Mouse (Mus musculus): Measurements from ENCODE around the gene Egr4. TPM values are rescaled to one million over a fixed set of nuclear protein-coding genes. Genes with fewer than 3 reads are reported as not detected.
A peak's percentile ranks its signal among the peaks of the same experiment; 100 is the strongest.

Egr4 gene
- polyA plus RNA-seq (2012; fragmentation: generic; extraction: Trizol) = not detected

DNA sequence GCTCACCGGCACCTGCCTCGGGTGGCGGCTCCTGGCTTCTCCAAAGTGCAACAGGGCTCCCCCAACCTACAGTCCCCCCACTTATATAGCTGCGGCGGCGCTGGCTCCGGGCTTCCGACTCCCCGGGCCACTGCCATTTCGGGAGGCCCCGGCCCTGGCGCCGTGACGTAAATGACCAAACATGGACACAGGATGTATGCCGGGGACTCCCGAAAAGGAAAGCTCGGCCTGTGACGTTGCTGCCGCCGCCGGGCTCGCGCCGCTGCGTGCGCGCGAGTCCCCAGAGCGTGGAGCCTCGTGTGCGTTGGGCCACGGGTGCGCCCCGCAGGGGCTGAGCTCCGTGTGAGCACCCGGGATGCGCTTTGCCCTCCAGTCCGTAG is at the start of gene Egr4:
Egr4 (minus strand) TSS at position 59 of the 380 bp plus-strand sequence.
- H3ac ChIP-seq (ENCODE audit: control insufficient read depth, insufficient read length) = no peak within 1 kb of the TSS
- no peak within 1 kb of the TSS for H3K4me3 ChIP-seq
- peaks cover 47% of the 10 kb centered on the region for H3K27me3 ChIP-seq (ENCODE audit: control insufficient read depth, insufficient read depth, insufficient read length)
- TF ChIP-seq SRF (IDR thresholded peaks at IDR 0.05; ENCODE audit: control insufficient read depth, insufficient read length, low read depth) (peak; percentile 67), USF1 (IDR thresholded peaks at IDR 0.05; ENCODE audit: low read depth) (no peak)
- H3K4me2 ChIP-seq (ENCODE audit: low read depth) = no peak within 1 kb of the TSS
- H3K36me3 ChIP-seq (ENCODE audit: control insufficient read depth, insufficient read depth) = no peaks in the 10 kb centered on the region
- no peaks in the 10 kb centered on the region for H3K79me2 ChIP-seq (ENCODE audit: control insufficient read depth, insufficient read depth)

DNA sequence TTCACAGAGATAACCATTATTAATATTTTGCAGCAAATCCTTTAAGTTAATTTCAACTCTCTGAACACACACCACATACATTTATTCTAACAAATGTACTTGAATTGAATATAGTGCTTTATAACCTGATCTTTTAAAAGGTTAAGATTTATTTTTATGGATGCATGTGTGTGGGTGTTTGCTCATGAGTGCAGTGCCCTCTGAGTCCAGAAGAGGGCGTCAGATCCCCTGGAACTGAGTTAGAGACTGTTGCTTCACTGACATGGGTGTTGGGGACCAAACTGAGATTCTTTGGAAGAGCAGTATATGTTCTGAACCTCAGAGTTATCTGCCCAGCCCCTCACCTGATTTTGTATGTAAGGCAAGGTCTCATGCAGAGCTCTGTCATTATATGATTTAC is 49.0 kb upstream of the Egr4 start:
- no peak for TF ChIP-seq TCF3 (IDR thresholded peaks at IDR 0.05; ENCODE audit: insufficient read length, low read depth)
- TF ChIP-seq SRF (IDR thresholded peaks at IDR 0.05; ENCODE audit: control insufficient read depth, insufficient read length, low read depth) = no peak
- TF ChIP-seq MAX (IDR thresholded peaks at IDR 0.05; ENCODE audit: low read depth) = no peak
- TF ChIP-seq MYOD1 (IDR thresholded peaks at IDR 0.05; ENCODE audit: control insufficient read depth in 1 of 3, insufficient read length in 2 of 3, low read depth in 2 of 3) = no peak
- no peak for TF ChIP-seq CEBPB (IDR thresholded peaks at IDR 0.05; ENCODE audit: insufficient read depth, poor library complexity, severe bottlenecking)
- TF ChIP-seq MYOG (IDR thresholded peaks at IDR 0.05; ENCODE audit: control insufficient read depth in 1 of 3, insufficient read depth in 1 of 3, insufficient read length in 2 of 3, low read depth in 2 of 3) = no peak
- no peak for TF ChIP-seq USF1 (IDR thresholded peaks at IDR 0.05; ENCODE audit: low read depth)
- TF ChIP-seq TCF12 (IDR thresholded peaks at IDR 0.05; ENCODE audit: insufficient read depth, poor library complexity, severe bottlenecking) = no peak
- no peak for TF ChIP-seq POLR2A (IDR thresholded peaks at IDR 0.05; ENCODE audit: insufficient read length, low read depth)
- TF ChIP-seq POLR2AphosphoS2 (IDR thresholded peaks at IDR 0.05; ENCODE audit: insufficient read length, low read depth) = no peak
- TF ChIP-seq E2F4 (IDR thresholded peaks at IDR 0.05; ENCODE audit: insufficient read depth) = no peak
- TF ChIP-seq REST (IDR thresholded peaks at IDR 0.05; ENCODE audit: insufficient read depth, insufficient read length) = no peak
- H3ac ChIP-seq (ENCODE audit: control insufficient read depth, insufficient read length) = no peak overlapping the region

DNA sequence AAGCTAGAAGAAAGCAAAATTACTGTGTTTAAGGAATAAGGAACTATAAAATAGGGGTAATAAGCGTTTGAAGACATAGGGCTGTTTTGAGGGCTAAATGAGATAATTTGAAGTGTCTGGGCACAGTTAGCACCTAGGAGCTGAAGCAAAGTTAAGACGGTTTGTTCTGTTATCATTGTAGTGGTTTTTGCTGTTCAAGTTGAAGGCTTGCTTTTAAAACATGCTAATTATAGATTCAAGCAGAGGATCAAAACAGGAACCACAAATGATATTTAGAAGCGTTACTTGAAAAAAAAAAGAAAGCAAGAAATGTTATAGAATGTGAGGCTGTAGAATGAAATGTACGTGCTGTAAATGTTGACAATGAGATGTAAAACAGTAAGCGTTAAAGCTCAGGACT is 34.3 kb upstream of the Egr4 start:
- Histone ChIP-seq H3K27me3 (ENCODE audit: control insufficient read depth, insufficient read depth, insufficient read length) (no peaks in the 10 kb centered on the region), H3K4me2 (ENCODE audit: low read depth) (no peak overlapping the region), H3K36me3 (ENCODE audit: control insufficient read depth, insufficient read depth) (no peaks in the 10 kb centered on the region), H3K4me3 (no peak overlapping the region), H3K79me2 (ENCODE audit: control insufficient read depth, insufficient read depth) (no peaks in the 10 kb centered on the region), H3ac (ENCODE audit: control insufficient read depth, insufficient read length) (no peak overlapping the region)
- TF ChIP-seq CEBPB (IDR thresholded peaks at IDR 0.05; ENCODE audit: insufficient read depth, poor library complexity, severe bottlenecking) = no peak
- TF ChIP-seq MYOG (IDR thresholded peaks at IDR 0.05; ENCODE audit: control insufficient read depth in 1 of 3, insufficient read depth in 1 of 3, insufficient read length in 2 of 3, low read depth in 2 of 3) = no peak
- no peak for TF ChIP-seq USF1 (IDR thresholded peaks at IDR 0.05; ENCODE audit: low read depth)
- no peak for TF ChIP-seq MYOD1 (IDR thresholded peaks at IDR 0.05; ENCODE audit: control insufficient read depth in 1 of 3, insufficient read length in 2 of 3, low read depth in 2 of 3)
- TF ChIP-seq E2F4 (IDR thresholded peaks at IDR 0.05; ENCODE audit: insufficient read depth) = no peak
- no peak for TF ChIP-seq POLR2A (IDR thresholded peaks at IDR 0.05; ENCODE audit: insufficient read length, low read depth)
- no peak for TF ChIP-seq MAX (IDR thresholded peaks at IDR 0.05; ENCODE audit: low read depth)
- no peak for TF ChIP-seq SRF (IDR thresholded peaks at IDR 0.05; ENCODE audit: control insufficient read depth, insufficient read length, low read depth)
- TF ChIP-seq TCF12 (IDR thresholded peaks at IDR 0.05; ENCODE audit: insufficient read depth, poor library complexity, severe bottlenecking) = no peak
- TF ChIP-seq REST (IDR thresholded peaks at IDR 0.05; ENCODE audit: insufficient read depth, insufficient read length) = no peak
- TF ChIP-seq POLR2AphosphoS2 (IDR thresholded peaks at IDR 0.05; ENCODE audit: insufficient read length, low read depth) = no peak
- TF ChIP-seq TCF3 (IDR thresholded peaks at IDR 0.05; ENCODE audit: insufficient read length, low read depth) = no peak

More for the DNA sequence above, 49.0 kb upstream of the Egr4 start:
- Histone ChIP-seq H3K4me2 (ENCODE audit: low read depth) (no peak overlapping the region), H3K27me3 (ENCODE audit: control insufficient read depth, insufficient read depth, insufficient read length) (peaks cover 9% of the 10 kb centered on the region), H3K79me2 (ENCODE audit: control insufficient read depth, insufficient read depth) (no peaks in the 10 kb centered on the region), H3K36me3 (ENCODE audit: control insufficient read depth, insufficient read depth) (no peaks in the 10 kb centered on the region), H3K4me3 (no peak overlapping the region)

DNA sequence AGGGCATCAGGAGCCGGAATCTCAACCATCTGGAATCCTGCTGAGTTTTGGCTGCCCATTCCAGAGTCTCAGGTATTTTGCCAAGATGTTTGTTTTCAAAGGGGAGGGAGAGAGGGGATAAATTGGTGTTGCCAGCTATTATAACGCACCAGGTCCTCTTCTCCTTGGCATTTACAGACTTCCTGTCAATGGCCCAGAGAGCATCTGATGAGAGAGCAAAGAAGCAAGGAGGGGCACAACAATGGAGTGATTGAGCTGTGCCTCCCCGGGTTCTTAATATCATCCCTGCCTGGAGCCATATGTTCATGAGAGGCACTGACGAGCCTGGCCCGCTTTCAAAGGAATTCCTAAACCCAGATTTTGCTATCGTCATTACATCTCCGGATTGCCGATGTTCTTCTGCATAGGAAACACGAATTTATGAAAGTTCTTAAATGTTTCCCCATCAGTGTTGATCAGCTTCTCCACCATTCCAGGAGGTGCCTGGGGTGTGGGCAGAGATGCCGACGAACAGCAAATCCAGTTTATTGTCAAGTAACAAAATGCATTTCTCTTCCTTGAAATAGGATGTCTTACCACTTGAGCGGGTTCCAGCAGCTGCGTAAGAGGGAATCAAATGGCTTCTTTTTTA is 31.0 kb upstream of the Egr4 start:
- Histone ChIP-seq H3K4me2 (ENCODE audit: low read depth) (no peak overlapping the region), H3K4me3 (no peak overlapping the region), H3K36me3 (ENCODE audit: control insufficient read depth, insufficient read depth) (no peaks in the 10 kb centered on the region), H3K79me2 (ENCODE audit: control insufficient read depth, insufficient read depth) (no peaks in the 10 kb centered on the region), H3ac (ENCODE audit: control insufficient read depth, insufficient read length) (no peak overlapping the region), H3K27me3 (ENCODE audit: control insufficient read depth, insufficient read depth, insufficient read length) (no peaks in the 10 kb centered on the region)
- TF ChIP-seq USF1 (IDR thresholded peaks at IDR 0.05; ENCODE audit: low read depth) (no peak), MYOG (IDR thresholded peaks at IDR 0.05; ENCODE audit: control insufficient read depth in 1 of 3, insufficient read depth in 1 of 3, insufficient read length in 2 of 3, low read depth in 2 of 3) (no peak), TCF3 (IDR thresholded peaks at IDR 0.05; ENCODE audit: insufficient read length, low read depth) (no peak), REST (IDR thresholded peaks at IDR 0.05; ENCODE audit: insufficient read depth, insufficient read length) (no peak), POLR2AphosphoS2 (IDR thresholded peaks at IDR 0.05; ENCODE audit: insufficient read length, low read depth) (no peak), MYOD1 (IDR thresholded peaks at IDR 0.05; ENCODE audit: control insufficient read depth in 1 of 3, insufficient read length in 2 of 3, low read depth in 2 of 3) (no peak), MAX (IDR thresholded peaks at IDR 0.05; ENCODE audit: low read depth) (no peak), POLR2A (IDR thresholded peaks at IDR 0.05; ENCODE audit: insufficient read length, low read depth) (no peak), TCF12 (IDR thresholded peaks at IDR 0.05; ENCODE audit: insufficient read depth, poor library complexity, severe bottlenecking) (no peak)

All from myocyte (in vitro differentiated cells).